Mouse (Mus musculus): ENCODE results near the gene Pigo.
A peak's percentile ranks its signal among the peaks of the same experiment; 100 is the strongest.

Gene Pigo

DNA sequence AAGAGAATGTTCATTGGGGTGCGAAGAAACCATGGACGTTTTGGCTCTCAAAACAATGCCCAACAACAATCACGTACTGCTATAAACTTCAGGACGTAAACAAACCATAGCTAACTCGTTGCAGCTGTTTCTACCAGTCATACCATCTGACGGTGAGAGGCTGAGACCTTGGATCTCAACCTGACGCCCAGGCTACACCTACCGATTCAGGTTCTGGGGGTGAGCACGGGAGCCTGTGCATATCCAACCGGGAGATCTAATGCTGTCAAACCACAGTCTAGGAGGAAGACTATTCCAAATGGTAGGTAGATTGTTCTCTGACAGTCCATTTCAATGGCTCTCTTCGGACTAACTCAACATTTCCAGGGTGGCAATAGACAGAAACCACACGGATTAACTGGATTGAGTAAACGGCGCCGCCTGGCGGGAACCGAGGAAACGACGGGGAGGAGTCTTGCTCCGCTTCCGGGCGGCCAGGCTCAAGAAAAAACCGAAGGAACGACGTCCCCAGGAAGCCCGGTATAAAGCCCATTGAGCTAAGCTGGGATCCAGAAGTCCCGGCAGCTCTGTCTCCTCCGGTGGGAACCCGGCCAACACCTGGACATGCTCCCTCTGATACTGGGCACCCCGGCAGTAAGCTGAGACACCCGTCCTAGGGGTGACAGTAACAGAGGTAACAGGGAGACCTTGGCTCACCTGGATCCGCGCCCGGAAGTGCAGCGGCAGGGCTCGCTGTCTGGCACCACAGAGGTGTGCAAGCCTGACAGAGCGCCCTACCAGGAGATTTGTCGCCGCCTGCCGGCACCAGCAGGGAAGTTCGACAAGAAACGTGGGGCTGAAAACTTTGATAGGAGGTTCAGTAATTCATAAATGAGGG, at the start of gene Pigo:
TSS of gene Pigo (minus strand) at position 736 of the 877 bp plus-strand sequence.
- peak; percentile 84 to 93 for DNase-seq (ENCODE audit: low spot score in 2 of 2)

DNA sequence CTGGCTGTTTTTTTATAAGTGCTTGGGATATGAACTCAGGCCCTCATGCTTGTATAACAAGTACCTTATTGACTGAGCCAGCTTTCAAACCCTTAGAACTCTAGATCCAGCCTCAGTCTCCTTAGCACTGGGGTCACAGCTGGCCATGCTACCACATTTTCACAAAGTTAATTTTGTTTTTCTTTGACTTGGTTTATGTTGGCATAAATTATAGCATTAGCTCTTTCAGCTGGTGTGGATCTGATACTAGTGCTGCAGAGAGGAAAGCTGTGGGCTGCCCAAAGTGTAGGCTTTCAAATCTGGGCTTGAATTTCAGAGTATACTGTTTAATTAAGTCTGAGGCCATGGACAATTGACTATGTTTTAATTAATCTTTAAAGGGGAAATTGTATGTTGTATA, 49.3 kb upstream of the Pigo start:
- DNase-seq (ENCODE audit: low spot score in 2 of 2), result no peak

DNA sequence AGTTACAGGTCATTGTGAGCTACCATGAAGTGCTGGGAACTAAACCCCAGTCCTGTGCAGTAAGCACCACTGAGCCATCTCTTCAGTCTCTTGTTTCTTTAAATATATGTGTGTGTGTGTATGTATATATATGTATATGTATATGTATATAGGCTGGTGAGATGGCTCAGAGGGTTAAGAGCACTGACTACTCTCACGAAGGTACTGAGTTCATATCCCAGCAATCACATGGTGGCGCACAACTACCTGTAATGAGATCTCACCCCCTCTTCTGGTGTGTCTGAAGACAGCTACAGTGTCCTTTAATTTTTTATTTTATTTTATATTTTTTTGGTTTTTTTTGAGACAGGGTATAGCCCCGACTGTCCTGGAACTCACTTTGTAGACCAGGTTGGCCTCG, 39.9 kb upstream of the Pigo start:
- no peak for DNase-seq (ENCODE audit: low spot score in 2 of 2)

DNA sequence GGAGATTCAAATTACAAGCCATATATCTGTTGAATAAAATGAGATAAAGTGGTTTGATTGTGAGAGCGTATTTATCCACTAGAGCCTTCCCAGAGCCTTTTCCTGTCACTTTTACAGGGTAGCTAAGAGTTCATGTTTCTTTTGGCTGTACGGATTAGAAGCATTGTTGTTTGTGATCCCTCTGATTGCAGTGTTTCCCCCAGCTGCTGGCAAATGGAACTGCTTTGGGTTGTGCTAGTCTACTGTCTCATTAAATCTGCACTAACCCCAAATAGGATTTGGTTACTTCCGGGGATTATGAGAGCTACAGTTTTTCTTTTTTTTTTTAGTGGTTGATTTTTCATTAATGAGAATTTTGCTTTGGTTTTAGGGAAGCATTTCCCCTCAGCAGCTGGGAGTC, 34.7 kb upstream of the Pigo start:
- DNase-seq (ENCODE audit: low spot score in 2 of 2), result no peak

DNA sequence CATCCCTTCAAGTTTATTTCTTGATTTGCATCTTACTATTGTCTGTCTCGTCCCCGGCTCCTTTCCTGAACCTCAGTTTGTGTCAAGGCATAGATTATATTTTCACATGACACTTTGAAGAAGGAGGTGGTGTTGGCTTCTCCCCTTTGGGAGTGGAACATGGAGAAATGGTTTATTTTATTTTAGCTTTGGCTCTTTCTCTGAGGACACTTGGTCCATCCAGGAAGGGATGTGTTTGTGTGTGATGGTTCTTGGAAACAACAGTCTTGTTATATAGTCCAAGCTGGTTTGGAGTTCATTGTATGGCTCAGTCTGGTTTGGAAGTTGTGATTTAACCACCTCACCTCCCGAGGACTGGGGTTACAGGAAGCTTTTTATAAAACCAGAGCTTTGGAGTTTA, 34.1 kb upstream of the Pigo start:
- no peak for DNase-seq (ENCODE audit: low spot score in 2 of 2)

DNA sequence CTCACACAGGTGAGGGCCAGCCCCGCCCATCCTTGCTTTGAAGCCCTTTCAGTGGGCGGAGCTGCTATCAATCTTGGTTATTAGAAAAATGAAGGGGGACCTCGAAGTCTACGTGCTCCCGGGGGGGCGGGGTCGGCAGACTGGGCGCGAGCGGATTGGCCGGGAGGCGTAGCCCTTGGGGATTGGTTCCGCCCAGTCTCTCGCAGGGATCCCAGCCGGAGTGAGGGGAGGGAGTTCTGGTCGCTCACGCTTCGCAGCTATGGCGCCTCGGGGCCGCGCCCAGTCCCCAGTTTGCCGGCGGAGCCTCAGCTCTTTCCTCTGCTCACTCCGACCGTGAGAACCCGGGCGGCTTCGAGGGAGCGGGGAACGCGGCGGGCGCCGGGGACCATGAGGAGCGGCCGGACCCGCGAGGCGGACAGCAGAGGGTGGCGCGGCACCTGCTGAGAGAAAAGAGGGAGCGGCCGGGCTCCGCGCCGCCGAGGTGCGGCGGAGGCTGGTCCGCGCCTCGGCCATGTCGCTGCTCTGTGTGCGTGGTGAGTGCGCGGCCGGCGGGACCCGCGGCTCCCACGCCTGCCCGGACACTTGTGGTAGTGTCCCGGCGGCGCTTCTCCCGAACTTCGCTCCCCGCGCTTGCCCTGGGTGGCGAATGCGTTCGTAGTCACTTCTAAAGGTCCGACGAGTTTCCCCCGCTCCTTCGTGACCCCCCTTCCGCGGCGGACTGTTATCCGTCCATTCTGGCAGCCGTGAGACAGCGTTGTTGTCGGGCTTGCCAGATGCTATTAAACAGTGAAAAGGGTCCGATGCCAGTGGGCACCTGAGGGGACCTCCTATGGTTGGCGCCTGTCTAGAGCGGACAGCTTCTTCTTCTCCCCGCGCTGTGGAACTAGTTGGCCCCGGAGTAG, 33.4 kb upstream of the Pigo start, which contains the start of gene Unc13b:
TSS of gene Unc13b (plus strand) at position 201 of the 902 bp plus-strand sequence.
- DNase-seq (ENCODE audit: low spot score in 2 of 2), result peak; percentile 78 to 83

DNA sequence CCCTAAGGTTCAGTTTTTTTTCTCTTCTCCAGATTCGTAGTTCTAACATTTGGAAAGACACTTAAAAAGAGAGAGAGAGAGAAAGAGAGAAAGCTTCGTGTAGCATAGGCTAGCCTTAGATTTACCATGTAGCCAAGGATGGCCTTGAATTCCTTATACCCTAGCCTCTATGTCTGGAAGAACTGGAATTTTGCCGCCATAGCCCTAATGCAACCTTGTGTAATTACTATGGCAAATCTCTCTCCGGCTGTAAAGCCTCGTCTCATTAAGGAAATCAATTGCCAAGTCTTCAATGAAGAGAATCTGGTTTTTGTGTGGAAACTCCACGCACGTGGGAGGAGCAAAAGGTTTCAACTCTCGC, 32.8 kb upstream of the Pigo start:
- no peak for DNase-seq (ENCODE audit: low spot score in 2 of 2)

DNA sequence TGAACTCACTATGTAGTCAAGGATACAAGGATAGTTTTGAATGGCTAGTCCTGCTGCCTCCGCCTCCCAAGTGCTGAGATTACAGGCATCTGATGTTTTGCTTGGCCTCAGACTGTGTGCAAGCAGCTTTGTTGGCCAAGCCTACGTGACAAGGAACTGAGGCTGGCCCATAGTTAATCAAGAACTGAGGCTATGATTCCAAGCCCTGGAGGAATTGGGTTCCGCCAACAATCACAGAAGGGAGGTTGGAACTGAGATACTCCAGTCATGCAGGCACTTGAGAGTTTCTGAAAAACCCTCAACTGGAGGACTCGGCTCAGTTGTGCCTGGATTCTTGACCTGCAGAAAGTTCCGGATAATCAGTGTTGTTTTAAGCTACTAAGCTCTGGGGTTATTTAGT, 32.0 kb upstream of the Pigo start:
- DNase-seq (ENCODE audit: low spot score in 2 of 2), result no peak

DNA sequence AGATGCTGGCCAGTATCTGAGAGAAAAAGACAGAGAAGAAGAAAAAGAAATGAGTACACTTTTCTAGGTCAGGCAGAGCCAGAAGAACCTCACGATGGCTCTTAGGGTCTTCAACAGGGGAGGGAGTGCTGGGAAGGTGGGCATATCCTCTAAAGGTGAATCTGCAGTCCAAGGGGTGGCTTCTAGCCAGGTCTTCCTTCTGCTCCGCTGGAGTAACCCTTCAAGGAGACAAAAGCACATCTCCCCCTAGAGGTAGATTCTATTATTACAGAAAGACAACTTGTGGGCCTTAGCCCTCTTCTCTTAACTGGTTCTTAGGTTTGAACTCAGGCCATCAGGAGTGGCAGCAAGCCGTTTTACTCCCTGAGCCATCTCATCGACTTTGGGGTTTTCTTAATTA, 27.0 kb upstream of the Pigo start:
- DNase-seq (ENCODE audit: low spot score in 2 of 2), result no peak

DNA sequence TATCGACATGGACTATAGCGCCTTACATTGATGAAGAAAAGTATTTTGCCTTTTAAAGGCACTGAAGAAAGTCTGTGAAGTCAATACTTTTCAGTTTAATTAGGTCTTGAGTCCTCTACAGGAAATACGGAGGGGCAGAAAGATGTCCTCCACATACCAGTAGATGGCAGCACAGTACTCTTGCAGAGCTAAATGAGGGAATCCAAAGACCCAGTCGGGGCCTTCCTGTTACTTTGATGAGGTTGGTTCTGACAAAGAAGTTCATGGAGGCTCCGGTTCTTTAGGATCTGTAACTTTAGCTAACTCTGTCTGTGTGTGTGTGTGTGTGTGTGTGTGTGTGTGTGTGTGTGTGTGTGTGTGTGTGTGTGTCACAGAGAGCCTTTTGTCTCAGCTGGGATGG, 21.6 kb upstream of the Pigo start:
- DNase-seq (ENCODE audit: low spot score in 2 of 2), result peak in 1 of 2 experiments; percentile 57

DNA sequence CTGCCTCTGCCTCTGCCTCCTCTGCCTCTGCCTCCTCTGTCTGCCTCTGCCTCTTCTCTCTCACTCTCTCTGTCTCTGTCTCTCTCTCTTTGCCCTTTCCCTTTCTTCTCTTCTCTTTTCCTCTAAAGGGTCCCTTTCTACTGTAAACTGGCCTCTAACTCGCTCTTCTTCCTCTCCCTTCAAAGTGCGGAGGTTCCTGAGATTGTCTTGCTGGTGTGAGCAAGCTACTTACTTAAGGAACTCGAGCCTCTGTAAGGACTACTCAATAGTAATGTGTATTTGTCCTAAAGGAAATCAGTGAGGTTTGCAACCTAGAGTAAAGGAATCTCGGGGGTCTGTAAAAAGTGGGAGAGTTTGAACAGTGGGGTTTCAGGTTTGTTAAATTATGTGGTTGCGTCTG, 21.0 kb upstream of the Pigo start:
- no peak for DNase-seq (ENCODE audit: low spot score in 2 of 2)

DNA sequence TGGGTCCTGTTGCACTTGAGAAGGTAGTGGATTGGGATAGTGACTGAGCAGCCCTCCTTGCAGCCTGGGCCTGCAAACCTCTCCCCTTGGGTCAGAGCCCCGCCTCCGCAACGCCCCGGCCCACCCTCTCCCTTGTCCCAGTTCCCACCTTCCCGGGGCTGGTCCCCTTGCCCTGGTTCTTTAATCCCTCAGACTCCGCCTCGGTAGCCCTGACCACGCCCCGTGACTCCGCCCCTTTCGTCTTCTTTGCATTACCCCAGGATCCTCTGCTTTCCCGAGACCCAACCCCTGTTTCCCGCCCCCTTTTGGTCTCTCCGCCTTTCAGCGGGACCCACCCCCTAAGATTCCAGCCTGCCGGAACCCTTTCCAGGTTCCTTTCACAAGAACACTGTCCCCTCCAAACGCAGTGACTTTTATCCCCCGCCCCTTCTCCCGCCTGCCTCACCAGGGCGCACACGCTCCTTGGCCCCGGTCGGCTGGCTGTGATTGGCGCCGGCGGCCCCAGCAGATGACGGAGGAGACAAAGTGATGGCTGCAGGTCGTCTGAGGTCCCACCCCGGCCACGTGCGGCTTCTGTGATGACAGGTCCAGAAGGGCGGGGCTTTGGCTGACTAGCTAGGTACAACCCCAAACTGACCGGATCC, 20.2 kb upstream of the Pigo start, which contains the start of gene Fam214b:
TSS of gene Fam214b (minus strand) at position 562 of the 644 bp plus-strand sequence.
- peak; percentile 99 to 100 for DNase-seq (ENCODE audit: low spot score in 2 of 2)

DNA sequence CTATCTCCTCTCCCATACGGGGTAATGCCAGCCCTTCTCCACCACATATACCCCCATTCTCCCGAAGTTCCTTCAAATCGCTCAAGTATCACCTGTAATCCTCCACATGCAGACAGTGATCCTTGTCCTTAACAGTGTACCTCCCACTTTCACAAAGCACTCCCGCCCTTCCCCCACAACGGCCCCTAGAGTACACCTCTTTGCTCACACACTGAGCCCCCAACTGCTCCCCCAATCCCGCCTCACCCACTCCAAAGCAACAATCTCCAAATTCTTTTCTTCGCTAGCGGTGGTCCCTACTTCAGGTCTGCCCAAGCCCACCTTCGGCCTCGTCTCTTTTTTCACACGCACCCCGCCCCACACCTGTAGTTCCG, 19.7 kb upstream of the Pigo start:
- DNase-seq (ENCODE audit: low spot score in 2 of 2), result no peak

DNA sequence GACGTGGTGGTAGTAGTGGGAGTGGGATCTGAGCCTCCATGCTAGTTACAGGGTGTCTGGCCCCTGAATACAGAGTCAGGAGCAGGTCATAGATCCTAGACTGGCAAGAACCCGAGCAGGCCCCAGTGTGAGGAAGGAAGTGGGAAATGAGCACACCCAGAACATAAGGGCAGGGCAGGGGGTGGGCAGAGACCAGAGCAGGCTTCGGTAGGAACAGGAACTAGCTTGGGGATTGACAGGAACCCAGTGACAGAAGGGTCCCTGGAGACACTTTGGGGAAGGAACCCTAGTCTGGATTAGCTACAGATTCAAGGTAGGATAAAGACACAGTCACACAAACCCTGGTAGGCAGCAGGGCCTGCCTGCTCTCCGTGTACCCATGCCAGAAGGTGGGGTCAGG, 19.1 kb upstream of the Pigo start:
- DNase-seq (ENCODE audit: low spot score in 2 of 2), result peak in 1 of 2 experiments; percentile 31

DNA sequence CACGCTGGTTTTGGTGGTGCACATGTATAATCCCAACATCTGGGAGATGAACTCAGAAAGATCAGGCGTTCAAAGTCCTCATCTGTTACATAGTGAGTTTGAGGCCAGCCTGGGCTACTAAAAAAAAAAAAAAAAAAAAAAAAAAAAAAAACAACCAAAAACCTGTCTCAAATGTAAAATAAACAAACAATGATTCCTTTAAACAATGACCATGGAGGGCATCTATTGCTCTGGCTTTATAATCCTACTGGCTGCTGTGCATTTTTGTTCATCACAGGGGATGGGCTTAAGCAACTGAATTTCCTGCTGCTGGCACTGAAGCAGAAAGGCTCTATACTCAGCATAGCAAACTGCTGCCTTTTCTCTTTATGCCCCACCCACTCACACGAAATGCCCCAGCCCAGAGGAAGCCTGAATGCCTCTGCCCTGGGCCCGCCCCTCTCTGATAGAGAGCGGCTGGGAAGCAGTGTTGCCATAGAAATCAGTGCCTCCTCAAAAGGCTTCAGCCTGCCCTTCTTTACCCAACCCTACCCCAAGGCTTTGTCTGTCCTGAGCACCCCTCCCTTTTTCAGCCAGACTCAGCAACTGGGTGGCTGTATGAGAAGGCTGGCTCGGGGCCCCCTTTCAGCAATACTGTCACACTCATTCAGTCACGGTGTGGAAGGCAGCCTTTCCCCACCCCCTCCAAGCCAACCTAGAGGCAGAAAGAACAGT, 18.2 kb upstream of the Pigo start:
- peak in 1 of 2 experiments; percentile 57 for DNase-seq (ENCODE audit: low spot score in 2 of 2)

DNA sequence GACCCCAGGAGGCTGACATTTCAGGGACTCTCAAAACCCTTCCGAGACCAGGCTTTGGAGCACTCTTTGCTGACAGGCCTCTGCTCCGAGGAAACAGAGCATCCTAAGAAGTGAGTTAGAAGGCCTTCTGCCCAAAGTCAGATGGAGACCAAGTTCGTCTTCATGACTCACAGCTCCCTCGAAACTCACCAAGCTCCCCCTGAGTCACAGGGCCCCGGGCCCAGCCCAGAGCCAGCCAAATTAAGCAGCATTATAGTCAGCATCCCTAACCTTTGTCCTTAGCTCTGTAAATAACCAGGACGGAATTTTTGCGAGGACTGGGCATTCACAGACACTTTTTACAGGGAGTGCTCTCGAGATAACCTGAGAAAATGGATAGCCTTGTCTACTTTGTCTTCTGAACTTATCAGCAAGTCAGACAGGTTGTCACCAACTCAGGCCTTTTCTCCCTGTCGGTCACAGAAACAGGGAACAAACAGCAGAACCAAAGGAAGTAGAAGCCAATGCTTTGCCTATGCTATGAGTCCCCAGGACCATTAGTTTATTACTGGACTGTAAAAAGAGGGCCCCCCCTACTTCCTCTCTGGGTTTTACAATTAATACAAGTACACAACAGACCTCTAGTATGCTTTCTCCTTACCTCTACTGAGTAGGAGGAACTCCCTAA, 15.4 kb upstream of the Pigo start:
- no peak for DNase-seq (ENCODE audit: low spot score in 2 of 2)

DNA sequence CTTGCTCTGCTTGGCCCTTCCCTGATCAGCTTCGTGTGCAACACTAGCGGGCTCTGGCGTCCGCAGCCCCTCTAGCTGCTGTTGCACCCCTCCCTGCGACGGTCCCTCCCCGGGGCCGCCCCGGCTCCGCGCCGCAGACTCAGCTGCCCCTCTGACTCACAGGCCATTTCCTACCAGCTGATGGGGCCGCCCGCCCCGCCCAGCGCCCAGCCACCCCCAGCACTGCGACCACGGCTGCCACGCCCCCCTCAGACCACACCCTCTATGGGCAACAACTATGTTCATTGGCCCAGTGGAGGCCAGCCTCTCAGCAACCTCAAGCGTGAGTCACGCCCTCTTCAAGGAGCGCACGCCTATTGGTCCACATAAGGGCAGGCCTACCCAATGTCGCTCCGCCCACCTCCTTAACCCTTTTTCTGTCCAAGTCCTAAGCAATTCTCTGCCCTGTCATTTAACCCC, 14.5 kb upstream of the Pigo start:
- peak; percentile 82 to 95 for DNase-seq (ENCODE audit: low spot score in 2 of 2)

DNA sequence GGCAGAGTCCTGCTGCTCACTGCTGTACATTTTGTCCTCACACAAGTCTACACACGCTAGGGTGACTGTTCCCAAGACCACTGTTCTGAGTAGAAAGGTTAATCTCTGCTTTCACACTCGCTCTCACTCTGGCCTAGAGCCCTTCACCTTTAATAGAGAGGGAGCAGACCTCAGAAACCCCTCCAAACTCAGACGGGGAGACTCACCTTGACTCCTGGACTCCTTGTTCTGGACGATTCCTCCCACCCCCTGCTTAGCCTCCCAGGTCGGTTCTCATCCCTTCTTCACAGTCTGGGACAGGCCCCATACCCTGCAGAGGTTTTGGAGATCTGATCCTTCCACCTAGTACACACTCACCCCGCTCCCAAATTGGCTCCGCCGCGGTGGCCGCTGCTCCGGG, 14.0 kb upstream of the Pigo start:
- peak in 1 of 2 experiments; percentile 31 for DNase-seq (ENCODE audit: low spot score in 2 of 2)

DNA sequence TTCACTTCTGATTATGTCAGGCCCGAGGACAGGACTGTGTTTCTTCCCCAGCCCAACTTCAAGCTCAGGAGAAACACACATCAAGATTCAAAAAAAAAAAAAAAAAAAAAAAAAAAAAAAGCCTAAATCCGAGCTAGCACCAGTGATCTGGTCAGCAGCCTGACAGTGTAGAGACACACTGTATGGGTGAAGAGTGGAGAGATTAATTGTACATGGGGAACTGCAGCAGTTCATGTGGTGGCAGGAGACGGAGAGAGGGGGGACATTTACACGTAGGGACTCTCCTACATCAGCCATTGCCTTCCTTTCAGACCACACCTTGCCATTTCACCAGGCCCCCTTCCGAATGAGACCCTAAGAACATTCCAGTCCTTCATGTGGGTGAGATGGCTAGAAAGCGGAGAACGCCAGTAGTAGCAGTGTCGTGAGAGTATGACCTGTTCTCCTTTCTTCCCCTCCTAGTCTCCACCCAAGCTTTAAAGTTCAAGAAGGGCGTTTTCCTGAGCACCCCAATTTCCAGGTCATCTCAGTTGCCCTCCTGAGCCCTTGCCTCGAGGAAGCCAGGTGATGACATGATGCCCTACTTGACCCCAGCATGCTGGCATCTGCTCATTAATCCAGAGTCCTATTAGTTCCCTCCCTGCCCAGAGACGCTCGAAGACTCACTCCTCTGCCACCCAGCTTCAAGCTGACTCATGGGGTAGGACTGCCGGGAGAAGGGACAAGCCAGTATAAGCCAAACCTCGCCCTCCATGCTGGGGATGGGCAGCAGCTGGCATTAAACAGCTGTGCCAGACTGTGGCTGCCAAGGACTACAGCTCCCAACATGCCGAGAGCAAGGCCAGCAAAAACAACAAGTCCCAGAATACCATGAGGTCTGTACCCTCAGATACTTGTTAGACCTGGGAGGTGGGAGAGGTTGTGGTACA, 13.2 kb upstream of the Pigo start:
- DNase-seq (ENCODE audit: low spot score in 2 of 2), result peak; percentile 44 to 59

All from urinary bladder, adult 18-20 months (tissue).